Mouse (Mus musculus) ovary, postnatal 10 days (tissue): ENCODE data around the gene Mageb3.
"Not testable (repeated sequence)": the region's sequence is repeated elsewhere in the genome, so short reads cannot be mapped to it uniquely, and the experiment has no call there.

Experiments used
- DNase-seq: peaks from one replicate; pipeline ENCODE4 v3.0.0; 2022; ENCODE audit warnings: low spot score

The Mageb3 gene

DNA sequence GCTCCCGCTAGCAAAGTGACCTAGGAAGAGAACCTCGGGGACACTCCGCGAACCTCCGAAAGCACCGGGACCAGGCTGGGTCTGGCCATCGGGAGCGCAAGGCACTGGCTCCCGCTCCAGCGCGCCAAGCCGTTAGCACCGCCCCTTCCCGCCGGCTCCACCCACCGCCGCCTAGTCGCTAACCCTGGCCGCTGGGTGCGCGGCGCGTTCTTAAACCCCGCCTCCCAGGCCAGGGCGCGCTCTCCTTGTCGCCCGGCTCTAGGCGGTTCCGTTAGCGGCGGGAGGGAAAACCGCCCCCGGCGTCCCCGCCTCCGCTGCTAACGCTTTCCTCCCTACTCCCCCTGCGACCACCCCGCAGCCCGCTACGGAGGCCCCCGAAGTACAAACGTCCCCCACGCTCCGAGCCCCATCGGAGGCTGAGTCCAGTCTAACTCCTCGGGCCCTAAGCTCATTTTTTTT, at the start of gene Mageb3, which contains the start of gene Ctdspl2:
Gene Mageb3 (minus strand): TSS at position 328 of the 459 bp plus-strand sequence.
Gene Ctdspl2 (plus strand): TSS at position 237 of the 459 bp plus-strand sequence.
- peak; percentile 87 for DNase-seq

DNA sequence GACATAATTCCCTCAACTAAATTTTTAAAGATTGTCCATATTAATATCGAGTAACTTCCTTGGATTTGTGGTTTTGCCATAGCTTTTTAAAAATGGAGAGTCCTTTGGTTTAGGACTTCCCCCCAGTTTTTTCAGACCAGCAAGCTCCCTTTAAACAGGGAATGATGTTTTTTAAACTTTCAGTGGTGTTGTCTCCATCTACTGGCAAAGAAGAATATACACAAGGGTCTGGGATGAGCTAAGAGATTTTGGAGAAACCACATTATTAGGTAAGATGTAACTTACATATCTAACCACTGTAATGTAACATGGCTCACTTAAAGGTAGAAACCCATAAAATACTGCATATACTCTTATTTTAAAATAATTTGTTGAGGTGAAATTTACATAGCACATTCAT, 39.8 kb upstream of the Mageb3 start:
- no peak for DNase-seq

DNA sequence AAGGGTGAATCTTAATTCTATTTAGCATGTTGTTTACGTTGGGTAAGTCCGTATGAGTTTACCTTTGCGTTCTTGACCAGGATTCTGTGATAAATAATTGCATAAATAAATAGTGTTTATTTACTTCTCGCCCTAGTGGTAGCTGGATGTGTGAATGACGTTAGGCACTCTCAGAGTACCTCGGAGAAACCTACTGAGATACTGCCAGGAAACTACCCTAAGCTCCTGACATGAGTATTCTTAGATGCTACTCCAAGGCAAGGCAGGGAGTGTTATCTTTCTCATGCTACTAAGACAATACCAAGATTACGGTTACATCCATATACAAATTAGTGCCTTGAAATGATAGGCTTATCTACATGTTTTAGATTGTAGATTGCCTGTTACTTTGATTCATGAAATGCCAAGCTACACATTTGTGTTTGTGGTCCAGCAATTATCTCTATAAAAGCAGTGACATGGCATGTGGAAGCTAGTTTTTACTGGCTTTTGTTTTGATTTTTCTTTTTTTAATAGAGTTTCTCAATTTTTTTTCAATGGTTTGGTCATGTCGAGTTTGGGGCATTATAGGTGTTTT, 1.4 kb upstream of the Mageb3 start:
- DNase-seq: no peak

DNA sequence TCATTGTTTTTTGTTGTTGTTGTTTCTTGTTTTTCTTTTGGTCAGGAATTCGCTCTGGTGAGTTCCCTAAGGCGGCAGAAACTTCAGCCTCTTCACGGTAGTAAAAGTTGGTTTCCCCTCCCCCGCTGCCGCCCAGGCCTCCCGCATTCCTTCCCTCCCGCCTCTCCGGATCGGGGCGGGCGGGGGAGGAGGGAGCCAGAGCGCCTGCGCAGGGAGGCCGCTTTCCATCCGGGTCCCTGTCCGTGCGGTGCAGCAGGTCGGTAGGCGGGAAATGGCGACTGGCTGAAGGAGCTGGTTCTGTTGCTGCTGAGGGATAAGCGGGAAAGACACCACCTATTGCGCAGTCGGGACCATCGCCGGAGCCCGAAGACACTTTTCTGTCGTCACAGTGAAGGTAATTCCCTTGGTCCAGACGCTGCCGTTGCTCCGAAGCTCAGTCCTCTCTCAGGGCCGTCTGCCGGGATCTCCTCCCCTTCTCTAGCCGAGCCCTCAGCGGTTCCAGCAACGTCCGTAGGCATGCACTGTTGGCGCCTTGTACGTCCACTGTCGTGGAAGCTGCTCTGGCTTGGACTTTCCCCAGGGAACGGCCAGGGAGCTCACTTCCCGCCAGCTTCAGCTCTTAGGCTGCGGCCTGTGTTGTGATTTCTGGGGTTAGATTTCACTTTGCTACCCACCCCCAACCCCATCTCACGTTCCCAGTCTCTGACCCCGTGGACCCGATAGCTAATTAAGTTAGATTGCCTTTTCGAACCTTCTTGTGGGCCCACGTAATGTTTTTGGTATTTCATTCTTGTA, 529 bp upstream of the Mageb3 start:
- peak; percentile 89 for DNase-seq

GRCm38 (mm10) chr2:121954971-121955656, 778 bp downstream of the Mageb3 start:
- DNase-seq: no peak

DNA sequence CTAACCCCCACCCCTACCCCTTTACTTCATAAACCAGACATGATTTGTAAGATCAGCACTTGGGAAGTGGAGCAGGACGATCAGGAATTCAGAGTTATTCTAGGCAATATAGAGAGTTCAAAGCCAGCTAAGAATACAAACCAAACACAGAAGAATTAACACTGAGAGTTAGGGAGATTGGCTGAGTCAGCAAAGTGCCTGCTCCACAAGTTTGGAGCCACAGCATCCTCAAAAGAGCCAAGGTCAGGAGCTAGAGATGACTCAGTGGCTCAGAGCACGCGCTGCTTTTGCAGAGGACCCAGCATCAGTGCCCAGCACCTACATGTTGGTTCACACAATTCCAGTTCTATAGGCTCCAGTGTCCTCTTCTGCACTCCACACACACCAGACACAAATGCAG, 12.5 kb downstream of the Mageb3 start:
- no peak for DNase-seq

GRCm38 (mm10) chr2:121937624-121938023, 18.3 kb downstream of the Mageb3 start:
- not testable (repeated sequence) for DNase-seq

- DNase-seq: no peak
Measured at GRCm38 (mm10) chr2:121916047-121916970, 39.6 kb downstream of the Mageb3 start.

DNA sequence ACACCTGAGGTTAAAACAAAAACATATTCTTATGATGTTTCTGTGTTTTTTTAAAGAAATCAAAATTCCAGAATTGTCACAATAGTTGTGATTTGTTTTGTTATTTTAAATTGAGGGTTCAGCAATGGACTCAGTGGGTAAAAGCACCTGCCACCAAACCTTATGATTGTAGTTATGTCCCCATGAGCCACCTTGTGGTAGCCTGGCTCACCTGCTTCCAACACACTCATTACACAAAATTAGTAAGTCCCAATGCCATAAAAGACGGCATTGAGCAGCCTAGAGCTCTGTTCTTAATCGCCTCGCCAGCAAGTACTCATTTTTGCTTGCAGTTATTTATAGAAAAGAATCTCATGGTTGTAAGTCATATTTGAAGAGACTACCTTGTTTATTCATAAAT, 45.9 kb downstream of the Mageb3 start:
- DNase-seq: no peak
